Mouse (Mus musculus): ENCODE data around the gene Furin.
"Not testable (repeated sequence)": the region's sequence is repeated elsewhere in the genome, so short reads cannot be mapped to it uniquely, and the experiment has no call there.

Gene Furin

DNA sequence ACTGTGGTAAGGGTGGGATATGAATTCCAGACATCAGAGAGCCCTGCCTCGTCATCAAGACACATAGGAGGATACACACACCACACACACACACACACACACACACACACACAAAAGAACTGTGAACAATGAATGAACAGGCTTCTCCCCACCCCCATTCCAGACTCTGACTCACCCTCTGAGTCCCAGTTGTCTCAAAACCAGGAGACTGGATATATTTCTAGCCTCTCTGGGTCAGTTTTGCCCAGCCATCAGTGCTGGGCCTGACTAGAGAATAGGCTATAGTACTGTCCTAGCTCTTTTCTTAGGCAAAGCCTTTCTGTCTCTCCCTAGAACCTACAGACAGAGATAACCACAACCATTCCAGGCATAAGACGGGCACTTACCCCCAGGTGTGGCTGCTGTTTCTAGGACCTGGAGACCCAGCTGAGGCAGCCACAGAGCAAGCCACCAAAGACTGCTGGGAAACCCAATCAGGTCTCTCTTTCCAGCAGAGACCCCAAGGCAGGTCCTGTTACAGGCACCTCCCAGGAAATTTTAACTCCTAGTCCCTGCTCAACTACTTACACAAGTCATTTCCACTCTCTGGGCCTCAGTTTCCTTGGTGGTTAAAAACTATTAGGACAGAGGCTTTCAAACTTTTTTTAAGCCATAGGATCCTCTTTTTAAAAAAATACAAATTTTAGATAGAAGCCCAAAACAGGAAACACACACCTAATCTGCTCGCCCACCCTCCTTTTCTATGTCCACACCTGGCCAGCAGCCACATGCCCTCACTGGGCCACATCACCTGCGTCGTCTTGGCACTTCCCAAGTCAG, 4.0 kb downstream of the Furin start:
- no peak for DNase-seq (ENCODE audit: low spot score in 2 of 2)

DNA sequence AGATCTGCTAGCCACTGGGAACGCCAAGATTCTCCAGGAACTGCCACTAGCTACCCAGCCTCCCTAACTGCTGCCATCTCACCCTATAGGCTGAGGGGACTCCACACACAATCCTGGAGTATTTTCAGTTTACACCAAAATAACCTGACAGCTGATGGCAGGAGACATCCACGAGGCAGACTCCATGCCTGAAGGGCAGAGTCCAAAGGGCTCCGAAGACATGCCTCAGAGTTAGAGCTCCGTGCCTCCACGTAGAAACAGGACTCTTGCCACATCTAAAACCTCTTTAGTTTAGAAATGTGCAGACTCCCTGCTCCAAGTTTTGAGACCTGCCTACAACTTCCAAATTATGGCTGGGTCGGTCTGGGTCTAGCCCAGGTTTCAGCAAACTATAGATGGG, 4.7 kb downstream of the Furin start:
- no peak for DNase-seq (ENCODE audit: low spot score in 2 of 2)

DNA sequence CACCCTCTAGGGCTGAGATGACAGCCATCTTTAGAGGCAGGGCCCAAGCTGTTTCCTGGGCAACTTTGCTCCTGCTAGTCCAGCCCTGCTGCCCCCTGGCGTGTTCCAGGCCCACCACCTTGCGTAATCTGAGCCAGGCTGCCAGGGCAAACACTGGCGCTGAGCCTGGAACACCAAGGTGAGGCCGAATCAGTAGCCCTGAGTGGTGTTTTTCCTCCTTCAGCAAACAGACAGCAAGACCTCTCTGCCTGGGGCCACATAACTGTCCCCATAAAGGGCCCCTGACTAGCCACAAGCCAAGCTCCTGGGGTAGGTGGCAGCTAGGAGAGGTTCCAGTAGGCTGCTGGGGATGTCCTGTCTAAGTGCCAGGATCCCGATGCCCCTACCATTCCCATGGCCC, 5.1 kb downstream of the Furin start:
- DNase-seq (ENCODE audit: low spot score in 2 of 2) = no peak

DNA sequence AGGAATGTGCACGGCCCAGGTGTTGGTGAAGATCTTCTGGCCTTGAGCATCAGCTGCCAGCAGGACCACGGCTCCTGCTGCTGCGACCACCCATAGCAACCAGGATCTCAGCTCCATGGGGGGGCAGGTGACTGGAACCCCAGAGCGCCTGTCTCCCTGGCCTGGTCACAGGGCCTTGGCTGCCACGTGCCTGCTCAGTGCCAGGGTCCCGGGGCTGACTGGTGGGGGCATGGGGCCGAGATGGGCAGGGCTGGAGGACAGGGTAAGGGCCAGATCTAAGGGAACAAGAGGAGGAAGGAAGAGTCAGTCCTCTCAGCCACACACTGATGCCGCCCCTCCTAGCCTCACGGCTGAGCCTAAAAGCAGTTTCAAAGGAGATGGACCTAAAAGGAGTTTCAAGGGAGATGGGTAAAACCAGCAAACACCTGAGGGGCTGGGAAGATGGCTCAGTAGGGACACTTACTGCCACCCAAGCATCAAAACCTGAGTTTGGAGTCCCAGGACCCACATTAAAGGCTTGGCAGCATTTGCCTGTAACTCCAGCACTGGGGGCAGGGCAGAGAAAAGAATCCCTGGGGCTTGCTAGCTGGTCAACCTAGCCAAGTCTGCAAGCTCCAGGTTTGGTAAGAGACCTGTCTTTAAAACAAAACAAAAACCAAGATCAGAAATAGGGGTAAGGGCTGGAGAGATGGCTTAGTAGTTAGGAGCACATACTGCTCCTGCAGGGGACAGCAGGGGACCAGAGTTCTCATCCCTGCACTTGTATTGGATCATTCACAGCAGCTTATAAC, 6.4 kb downstream of the Furin start:
- DNase-seq (ENCODE audit: low spot score in 2 of 2) = no peak

DNA sequence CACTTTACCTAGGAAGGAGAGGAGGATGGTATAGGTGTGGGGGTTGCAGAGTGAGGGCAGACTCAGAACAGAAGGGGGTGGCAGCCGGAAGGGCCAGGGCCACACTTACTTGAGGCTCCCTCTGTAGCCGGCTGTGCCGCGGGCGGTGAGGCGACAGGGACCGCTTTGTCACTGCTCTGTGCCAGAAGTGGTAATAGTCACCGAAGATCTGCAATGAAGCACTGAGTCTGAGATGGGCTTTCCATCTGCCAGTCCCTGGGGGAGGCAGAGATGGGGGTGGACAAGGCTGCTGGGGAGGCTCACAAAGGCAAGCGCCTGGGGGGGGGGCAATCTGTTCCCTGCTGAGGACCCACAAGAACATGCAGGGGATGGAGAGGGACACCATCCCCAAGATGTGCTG, 7.2 kb downstream of the Furin start:
- DNase-seq (ENCODE audit: low spot score in 2 of 2) = no peak

DNA sequence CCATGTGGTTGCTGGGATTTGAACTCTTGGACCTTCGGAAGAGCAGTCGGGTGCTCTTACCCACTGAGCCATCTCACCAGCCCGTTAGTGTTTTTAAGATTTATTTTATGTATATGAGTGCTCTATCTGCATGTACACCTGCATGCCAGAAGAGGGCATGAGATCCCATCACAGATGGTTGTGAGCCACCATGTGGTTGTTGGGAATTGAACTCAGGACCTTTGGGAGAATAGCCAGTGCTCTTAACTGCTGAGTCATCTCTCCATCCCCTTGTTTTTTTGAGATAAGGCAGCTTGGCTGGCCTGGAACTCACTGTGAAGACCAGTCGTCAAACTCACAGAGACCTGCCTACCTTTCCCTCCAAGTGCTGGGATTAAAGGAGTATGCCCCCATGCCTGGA, 8.8 kb downstream of the Furin start:
- DNase-seq (ENCODE audit: low spot score in 2 of 2) = not testable (repeated sequence)

DNA sequence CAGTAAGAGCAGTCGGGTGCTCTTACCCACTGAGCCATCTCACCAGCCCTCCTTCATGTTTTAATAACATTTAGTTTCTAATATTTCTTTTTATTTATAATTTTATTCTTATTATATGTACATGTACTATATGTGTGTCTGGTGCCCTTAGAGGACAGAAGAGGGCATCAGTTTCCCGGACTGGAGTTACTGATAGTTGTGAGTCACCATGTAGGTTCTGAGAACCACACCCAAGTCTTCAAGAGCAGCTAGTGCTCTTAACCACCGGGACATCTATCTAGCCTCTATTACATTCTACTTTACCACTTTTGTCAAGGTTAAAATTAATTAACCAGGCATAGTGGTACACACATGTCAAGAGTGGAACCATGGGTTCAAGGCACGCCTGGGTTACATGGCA, 10.6 kb downstream of the Furin start:
- no peak for DNase-seq (ENCODE audit: low spot score in 2 of 2)

DNA sequence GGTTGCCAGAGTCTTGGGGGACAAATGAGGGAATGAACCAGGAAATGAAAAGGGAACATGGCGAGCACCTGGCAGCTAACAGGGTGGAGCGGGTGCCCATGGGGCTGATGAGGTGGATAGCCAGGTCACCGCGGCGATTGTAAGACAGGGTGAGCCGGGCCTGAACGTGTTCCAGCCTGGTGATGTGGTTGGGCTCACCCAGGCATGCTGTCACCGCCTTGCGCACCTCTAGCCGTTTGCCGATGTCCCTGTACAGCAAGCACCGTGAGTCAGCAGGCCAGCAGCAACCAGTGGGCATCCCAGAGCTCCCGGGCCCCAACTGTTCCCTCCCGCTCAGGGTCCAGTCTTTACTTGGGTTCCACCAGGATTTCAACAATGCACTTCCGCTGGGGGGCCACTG, 13.1 kb downstream of the Furin start:
- no peak for DNase-seq (ENCODE audit: low spot score in 2 of 2)

DNA sequence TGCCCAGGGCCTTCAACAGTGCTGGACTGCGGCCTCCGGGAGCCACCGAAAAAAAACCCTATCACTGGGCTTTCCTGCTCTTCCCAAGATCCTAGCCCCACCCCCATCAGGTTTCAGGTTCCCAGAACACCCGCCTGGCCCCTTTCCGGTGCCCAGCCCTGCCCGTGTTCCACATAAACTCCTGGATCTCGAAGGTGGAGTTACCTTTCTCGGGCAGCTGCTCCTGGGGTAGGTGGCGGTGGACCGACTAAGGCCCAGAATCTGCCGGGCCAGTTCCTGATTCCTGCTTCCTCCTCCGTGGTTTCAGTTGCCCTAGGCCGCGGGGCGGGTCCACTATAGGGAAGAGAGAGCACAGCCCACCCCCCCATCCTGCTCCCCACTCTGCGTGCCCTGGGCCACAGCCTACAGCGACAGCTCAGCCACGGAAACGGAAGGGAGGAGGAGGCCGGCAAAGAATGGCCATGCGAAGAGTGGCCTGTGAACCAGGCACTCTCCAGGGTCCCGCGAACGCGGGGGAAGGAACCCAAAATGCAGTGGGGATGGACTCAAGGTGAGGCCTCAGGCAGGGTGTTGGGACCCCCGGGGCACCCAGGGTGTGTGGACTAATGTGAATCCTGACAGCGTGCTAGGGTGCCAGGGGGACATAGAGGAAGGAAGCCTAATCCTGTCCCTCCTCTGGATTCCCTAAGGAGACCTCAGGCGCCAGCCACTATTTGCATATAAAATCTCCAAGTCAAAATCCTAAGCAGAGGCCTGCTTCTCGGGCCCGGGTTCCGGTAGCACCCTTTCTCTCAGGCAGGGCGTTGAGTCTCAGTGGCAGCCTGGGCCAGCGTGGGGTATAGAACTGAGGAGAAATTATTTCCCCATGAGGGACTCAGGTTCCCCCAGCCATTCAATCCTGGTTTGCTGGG, 17.3 kb downstream of the Furin start, which contains the start of gene Fes:
TSS of gene Fes (minus strand) at position 314 of the 911 bp plus-strand sequence.
- no peak for DNase-seq (ENCODE audit: low spot score in 2 of 2)

DNA sequence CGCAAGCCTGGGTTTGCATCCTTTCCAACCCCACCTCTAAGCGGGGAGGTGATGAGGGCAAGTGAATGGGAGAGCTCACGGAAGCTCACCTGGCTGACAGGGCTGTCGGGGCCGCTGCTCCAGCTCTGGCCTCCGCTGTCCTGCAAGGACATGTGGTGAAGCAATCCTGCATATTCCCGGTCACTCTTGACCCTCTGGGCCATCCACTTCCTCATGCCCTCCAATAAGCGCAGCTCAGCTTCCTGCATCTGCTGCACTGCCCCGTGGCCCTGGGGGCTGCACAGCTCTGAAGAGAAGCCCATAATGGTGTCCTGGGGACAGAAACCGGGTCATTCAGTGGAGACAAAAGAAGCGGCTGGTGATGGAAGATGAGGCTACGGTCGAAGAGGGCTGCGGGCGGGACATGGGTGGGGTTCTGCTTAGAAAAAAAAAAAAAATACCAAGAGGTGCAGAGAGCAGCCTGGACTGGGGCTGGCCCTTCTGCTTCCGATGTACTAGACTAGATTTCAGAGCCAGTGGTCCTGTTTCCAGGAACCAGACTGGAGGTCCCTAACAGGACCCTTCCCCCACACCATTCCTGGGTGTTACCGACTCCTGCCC, 18.1 kb downstream of the Furin start:
- no peak for DNase-seq (ENCODE audit: low spot score in 2 of 2)

DNA sequence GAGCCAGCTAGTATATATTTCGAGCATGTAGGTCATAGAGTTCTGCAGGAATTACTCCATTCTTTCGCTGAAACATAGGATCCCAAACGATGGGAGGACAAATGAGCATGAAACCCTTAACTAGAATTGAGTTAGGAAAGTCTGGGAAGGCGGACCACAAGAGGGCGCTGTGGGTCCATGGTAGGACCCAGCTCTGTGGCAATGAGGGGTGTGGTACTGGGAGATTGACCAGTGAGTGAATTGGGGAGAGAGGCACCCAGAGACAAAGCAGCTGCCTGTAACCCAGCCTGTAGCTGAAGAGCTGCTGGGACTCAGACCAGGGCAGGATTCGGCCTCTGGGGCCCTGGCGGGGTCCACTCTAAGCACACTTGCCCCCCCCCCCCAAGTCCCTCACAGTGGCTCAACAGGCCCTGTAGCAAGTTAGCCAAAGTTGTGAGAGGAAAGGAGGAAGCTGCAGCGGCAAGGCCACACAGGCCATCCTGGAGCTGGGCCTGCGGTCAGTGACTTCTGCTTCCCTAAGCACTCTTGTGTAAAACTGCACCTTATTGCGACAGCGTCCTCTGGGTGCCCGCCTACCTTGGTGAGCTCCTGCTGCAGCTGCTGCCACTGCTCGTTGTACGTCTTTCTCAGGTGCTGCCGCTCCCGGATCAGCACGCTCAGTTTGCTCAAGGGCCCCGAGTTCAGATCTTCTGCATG, 18.9 kb downstream of the Furin start:
- DNase-seq (ENCODE audit: low spot score in 2 of 2) = peak; percentile 72 to 87

DNA sequence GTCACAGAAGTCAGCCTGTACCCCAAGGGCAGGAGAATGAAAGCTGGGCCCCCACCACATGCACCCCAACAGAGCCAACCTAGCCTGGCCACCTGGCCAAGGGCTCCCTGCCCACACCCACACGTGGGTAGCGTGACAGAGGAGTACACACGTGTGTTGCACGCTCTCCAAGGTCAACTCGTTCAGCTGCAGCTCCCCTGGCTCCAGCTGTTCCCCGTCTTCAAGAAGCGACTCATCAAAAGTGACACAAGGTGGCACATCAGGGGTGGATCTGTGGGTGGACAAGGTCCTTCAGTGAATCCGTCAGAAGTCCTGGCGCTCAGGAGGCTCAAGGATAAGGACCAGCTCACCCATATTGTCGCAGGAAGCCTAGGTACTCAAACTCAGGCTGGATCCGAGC, 22.3 kb downstream of the Furin start:
- DNase-seq (ENCODE audit: low spot score in 2 of 2) = no peak

DNA sequence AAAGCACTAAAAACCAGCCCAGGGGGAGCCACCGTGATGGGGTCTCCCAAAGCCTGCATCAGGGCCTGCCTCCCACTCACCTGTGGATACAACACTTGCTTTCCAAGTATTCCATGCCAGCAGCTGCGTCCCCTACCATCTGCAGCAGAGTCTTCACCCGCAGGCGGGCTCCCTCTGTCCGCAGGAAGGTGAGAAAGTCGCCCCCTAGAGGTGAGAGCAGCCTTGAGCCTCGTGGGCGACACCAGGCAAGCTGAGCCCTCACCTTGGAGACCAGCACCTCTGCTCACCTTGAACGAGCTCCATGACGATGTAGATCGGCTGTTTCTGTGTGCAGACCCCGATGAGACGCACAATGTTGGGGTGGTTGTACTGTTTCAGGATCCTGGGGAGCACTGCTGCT, 25.7 kb downstream of the Furin start:
- no peak for DNase-seq (ENCODE audit: low spot score in 2 of 2)

DNA sequence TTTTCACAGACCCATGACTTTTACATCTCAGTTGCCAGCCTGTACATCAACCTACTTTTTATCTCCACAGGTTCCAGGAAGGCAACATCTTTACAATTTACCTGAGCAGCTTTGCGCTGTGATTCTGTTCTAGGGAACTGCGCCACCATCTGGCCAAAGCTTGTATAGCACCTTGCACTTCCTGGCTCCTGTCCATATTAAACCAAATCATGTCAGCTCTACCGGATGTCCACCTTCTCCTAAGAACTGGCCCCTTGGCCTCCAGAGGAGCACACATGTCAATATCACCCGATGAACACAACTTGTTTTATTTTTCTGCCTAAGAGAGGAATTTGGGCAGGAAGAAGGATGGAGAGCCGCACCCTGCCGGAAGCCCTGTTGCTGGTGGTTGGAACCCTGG, 27.8 kb downstream of the Furin start:
- no peak for DNase-seq (ENCODE audit: low spot score in 2 of 2)

DNA sequence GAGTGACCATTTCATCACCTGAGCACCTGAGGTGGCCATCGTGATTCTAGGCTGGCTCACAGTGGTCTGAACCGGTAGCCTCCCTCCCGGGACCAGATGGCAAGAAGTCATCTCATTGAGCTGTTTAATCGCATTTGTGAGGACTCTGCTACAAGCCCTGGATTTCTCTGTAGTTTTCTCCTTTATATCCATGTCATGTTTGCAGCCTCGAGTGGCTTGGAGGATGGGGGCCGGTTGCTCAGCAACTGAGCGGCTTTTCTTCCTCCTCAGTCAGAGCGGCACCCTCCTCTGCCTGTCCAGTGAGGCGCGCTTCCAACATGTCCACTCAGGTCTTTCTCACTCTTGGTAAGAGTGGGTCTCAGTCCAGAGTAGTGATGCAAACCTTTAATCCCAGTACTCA, 29.0 kb downstream of the Furin start:
- no peak for DNase-seq (ENCODE audit: low spot score in 2 of 2)

DNA sequence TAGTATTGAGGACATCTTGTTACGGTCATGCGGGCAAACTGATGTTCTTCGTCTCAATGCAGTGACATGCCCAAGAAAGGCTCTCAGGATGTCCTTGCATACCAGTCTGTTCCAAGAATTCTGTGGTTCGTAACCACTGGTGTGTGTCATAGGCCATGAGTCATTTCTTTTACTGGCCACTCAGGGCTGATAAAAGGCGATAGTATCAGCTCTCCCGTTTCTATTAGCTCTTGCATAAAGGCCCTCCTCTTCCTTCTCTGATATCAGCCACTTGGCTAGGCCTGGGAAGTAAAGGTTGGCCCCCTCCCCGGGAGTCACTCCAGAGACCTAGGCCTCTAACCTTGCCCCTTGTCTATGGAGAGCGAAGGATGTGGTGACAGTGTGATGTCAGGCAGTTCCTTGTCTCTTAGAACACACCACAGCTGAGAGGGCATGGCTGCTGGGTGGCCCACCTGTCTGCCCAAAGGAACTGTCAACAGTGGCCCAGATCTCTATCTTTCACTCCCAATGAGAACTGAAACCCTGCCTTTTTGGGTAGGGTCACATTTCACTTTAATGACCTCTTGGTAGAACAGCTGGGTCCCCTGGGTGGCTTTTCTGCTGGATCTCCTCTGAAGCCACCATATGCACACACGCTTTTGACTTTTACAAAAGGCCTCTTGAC, 29.7 kb downstream of the Furin start:
- no peak for DNase-seq (ENCODE audit: low spot score in 2 of 2)

DNA sequence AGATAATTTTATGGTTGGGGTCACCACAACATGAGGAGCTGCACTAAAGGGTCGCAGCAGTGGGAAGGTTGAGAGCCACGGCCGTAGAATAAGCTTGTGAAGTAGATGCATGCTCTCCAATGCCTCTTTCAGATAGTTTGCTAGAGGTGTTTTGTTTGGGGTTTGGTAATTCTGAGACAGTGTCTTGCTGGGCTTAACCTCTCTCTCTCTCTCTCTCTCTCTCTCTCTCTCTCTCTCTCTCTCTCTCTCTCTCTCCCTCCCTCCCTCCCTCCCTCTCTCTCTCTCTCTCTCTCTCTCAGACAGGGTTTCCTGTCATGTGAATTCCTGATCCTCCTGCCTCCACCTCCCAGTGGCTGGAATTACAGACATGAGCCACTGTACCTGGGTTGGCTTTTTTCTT, 30.5 kb downstream of the Furin start:
- DNase-seq (ENCODE audit: low spot score in 2 of 2) = no peak

DNA sequence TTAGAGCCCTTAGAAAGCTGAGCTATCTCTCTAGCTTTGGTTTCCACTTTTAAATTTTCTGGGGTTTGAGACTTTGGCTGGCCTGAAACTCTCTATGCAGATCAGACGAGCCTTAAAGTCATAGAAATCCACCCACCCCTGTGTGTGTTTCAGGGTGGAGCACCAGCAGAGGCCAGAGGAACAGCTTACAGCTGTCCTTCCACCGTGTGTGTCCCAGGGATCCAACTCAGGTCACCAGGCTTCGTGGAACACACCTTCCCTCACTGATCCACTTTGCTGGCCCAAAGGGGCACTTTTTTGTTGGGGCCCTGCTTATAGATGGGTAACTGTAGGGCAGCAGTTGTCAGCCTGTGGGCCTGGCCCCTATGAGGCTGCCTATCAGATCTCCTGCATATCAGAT, 31.0 kb downstream of the Furin start:
- no peak for DNase-seq (ENCODE audit: low spot score in 2 of 2)

DNA sequence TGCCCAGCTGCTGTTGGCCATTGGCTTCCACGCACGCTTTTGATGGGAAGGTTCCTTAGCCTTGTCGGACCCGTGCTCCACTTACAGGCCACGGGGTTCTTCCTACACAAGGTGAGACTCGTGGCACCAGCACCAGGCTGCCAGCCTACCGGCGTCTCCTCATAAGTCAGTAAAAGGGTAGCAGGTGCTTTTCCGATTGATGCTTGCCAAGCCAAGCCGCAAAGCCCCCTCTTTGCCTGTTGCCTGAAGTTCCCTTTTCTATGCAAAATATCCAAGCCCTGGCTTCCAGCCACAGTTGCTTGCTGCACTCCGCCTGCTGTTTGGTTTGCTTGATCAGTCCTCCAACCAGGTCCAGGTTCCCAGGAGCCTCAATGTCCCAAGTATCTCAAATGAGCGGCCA, 31.4 kb downstream of the Furin start:
- DNase-seq (ENCODE audit: low spot score in 2 of 2) = no peak

DNA sequence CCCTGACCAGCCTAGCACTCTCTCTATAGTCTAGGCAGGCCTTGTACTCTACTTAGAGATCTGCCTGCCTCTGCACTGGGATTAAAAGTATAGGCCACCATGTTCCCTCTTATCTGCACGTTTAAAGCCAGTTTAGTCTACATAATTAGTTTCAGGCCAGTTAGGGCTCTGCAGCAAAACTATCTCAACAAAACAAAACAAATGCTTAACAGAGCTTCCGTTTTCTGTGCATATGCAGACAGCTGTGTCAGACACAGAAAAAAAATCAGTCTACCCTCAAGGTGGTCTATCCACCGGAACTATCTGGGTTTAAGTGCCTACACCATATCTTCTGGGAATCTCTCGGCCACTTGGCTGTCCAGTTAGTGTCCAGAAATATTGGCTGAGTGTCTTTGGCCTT, 31.9 kb downstream of the Furin start:
- DNase-seq (ENCODE audit: low spot score in 2 of 2) = no peak

DNA sequence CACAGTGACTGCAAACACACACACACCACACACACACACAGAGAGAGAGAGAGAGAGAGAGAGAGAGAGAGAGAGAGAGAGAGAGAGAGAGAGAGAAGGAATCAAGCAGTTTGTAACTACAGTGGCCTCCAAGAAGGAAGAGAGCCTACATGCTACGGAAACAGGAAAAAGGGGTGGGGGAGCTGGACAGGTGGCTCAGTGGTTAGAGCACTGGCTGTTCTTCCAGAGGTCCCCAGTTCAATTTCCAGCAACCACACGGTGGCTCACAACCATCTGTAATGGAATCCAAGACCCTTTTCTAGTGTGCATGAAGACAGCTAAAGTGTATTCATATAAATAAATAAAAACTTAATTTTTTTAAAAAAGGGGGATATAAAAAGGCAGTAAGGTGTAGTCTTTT, 32.6 kb downstream of the Furin start:
- no peak for DNase-seq (ENCODE audit: low spot score in 2 of 2)
